In genomic region chr14:61436866-61437265, GRCm38 (mm10) we compare ENCODE assay signal across 17 mouse cellular contexts.
"Had no signal": no experiment of that assay in that cellular context is flagged by ENCODE, and none has a peak within 500 bp of the region (broad histone marks: within the 10 kb centered on the region; RNA-seq: fewer than 3 reads in every experiment).

No protein-coding gene starts in this region.

- H3K9ac ChIP-seq: lung, embryonic 14.5 days; midbrain, embryonic 12.5 days; neural tube, embryonic 12.5 days had no signal

- DNase-seq: lung, adult 18-20 months; lung, embryonic 14.5 days; lung, postnatal 10 days; lung, postnatal 4 days; retina, postnatal 1 day; right cerebral cortex, adult 18-20 months; right cerebral cortex, postnatal 25 days; right cerebral cortex, postnatal 4 days; spleen, adult 18-20 months; thymus, adult 18-20 months; thymus, postnatal 14 days; thymus, postnatal 36 days had no signal

- H3K4me2 ChIP-seq: lung, embryonic 14.5 days; neural tube, embryonic 12.5 days had no signal

- H3K36me3 ChIP-seq: midbrain, embryonic 12.5 days; neural tube, embryonic 12.5 days had no signal

- H3K4me3 ChIP-seq: midbrain, embryonic 10.5 days; midbrain, embryonic 12.5 days; myocyte; neural tube, embryonic 12.5 days had no signal

- H3K27me3 ChIP-seq: midbrain, embryonic 12.5 days; neural tube, embryonic 12.5 days had no signal

- H3K9me3 ChIP-seq: midbrain, embryonic 10.5 days; midbrain, embryonic 12.5 days; neural tube, embryonic 12.5 days had no signal

- H3K27ac ChIP-seq: midbrain, embryonic 10.5 days; midbrain, embryonic 12.5 days; neural tube, embryonic 12.5 days had no signal

- ATAC-seq: midbrain, embryonic 16.5 days had no signal
